Mouse (Mus musculus): Measurements from ENCODE around the gene Maco1. TPM values are rescaled to one million over a fixed set of nuclear protein-coding genes. Genes with fewer than 3 reads are reported as not detected.

Gene Maco1
- polyA plus RNA-seq (2014; fragmentation: Nextera tagmentation; extraction: Ambion mirVana): 20.7 and 22.6 TPM in 2 replicates

DNA sequence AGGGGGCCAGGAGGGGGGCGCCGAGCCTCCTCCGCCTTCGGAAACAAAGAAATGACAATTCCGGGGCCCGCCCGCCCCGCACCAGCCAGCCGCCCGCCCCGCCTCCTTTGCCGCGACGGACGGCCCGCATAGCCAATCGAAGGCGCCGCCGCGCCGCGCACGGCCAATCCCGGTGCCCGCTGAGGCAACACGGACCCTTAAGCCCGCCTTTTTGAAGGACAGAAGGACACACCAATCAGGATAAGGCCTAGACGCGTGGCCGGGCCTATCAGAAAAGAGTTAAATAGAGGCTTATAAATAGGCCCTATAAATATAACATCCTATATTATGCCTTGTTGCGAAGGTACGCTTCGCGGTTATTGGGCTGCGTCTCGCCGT lies at the start of gene Maco1:
TSS of gene Maco1 (minus strand) at position 87 of the 378 bp plus-strand sequence.
- peak; percentile 96 for ATAC-seq (replicated peaks; ENCODE audit: insufficient number of reproducible peaks, low FRiP score, low TSS enrichment)
- WGBS (ENCODE audit: insufficient replicate concordance): under 1% methylated on average over 38 of the region's 38 CpGs
- H3K36me3 ChIP-seq (ENCODE audit: control insufficient read depth, insufficient read depth, low read length): no peaks in the 10 kb centered on the region

GRCm38 (mm10) chr4:134901126-134901525 lies 48.0 kb upstream of the Maco1 start:
- H3K4me3 ChIP-seq (ENCODE audit: low read depth, low read length): no peak overlapping the region
- no peaks in the 10 kb centered on the region for H3K9me3 ChIP-seq (replicated peaks; ENCODE audit: control insufficient read depth, low read length)
- WGBS (ENCODE audit: insufficient replicate concordance): 89% methylated on average over 8 of the region's 8 CpGs
- peaks cover 35% of the 10 kb centered on the region for H3K36me3 ChIP-seq (ENCODE audit: control insufficient read depth, insufficient read depth, low read length)
- no peaks in the 10 kb centered on the region for H3K4me1 ChIP-seq (ENCODE audit: control insufficient read depth, insufficient read depth, low read length)
- H3K27ac ChIP-seq (ENCODE audit: low read depth, low read length): no peak overlapping the region
- no peaks in the 10 kb centered on the region for H3K27me3 ChIP-seq (ENCODE audit: control insufficient read depth, insufficient read depth, low read length)
- H3K4me2 ChIP-seq: no peak overlapping the region
- ATAC-seq (replicated peaks; ENCODE audit: insufficient number of reproducible peaks, low FRiP score, low TSS enrichment): no peak
- no peak overlapping the region for H3K9ac ChIP-seq (ENCODE audit: low read depth, low read length)

More for the DNA sequence above, at the start of gene Maco1:
- peaks cover 8% of the 10 kb centered on the region for H3K4me1 ChIP-seq (ENCODE audit: control insufficient read depth, insufficient read depth, low read length)
- peak within 1 kb of the TSS; percentile 96 for H3K9ac ChIP-seq (ENCODE audit: low read depth, low read length)
- peak within 1 kb of the TSS; percentile 85 for H3K27ac ChIP-seq (ENCODE audit: low read depth, low read length)
- peaks cover 6% of the 10 kb centered on the region; the same call in 1 of the 2 replicates for H3K27me3 ChIP-seq (ENCODE audit: control insufficient read depth, insufficient read depth, low read length)
- H3K4me3 ChIP-seq (ENCODE audit: low read depth, low read length): peak within 1 kb of the TSS; percentile 98
- peak within 1 kb of the TSS; percentile 79 for H3K4me2 ChIP-seq
- no peaks in the 10 kb centered on the region for H3K9me3 ChIP-seq (replicated peaks; ENCODE audit: control insufficient read depth, low read length)

GRCm38 (mm10) chr4:134897256-134897655 lies 44.1 kb upstream of the Maco1 start:
- H3K27ac ChIP-seq (ENCODE audit: low read depth, low read length): no peak overlapping the region
- H3K9ac ChIP-seq (ENCODE audit: low read depth, low read length): no peak overlapping the region
- ATAC-seq (replicated peaks; ENCODE audit: insufficient number of reproducible peaks, low FRiP score, low TSS enrichment): no peak
- peaks cover 23% of the 10 kb centered on the region for H3K36me3 ChIP-seq (ENCODE audit: control insufficient read depth, insufficient read depth, low read length)
- H3K9me3 ChIP-seq (replicated peaks; ENCODE audit: control insufficient read depth, low read length): no peaks in the 10 kb centered on the region
- H3K4me2 ChIP-seq: no peak overlapping the region
- H3K4me1 ChIP-seq (ENCODE audit: control insufficient read depth, insufficient read depth, low read length): no peaks in the 10 kb centered on the region
- WGBS (ENCODE audit: insufficient replicate concordance): 90% methylated on average over 6 of the region's 6 CpGs
- no peaks in the 10 kb centered on the region for H3K27me3 ChIP-seq (ENCODE audit: control insufficient read depth, insufficient read depth, low read length)
- H3K4me3 ChIP-seq (ENCODE audit: low read depth, low read length): no peak overlapping the region

- Histone ChIP-seq H3K36me3 (ENCODE audit: control insufficient read depth, insufficient read depth, low read length) (peaks cover 8% of the 10 kb centered on the region; the same call in 1 of the 2 replicates), H3K4me1 (ENCODE audit: control insufficient read depth, insufficient read depth, low read length) (no peaks in the 10 kb centered on the region), H3K4me2 (no peak overlapping the region), H3K4me3 (ENCODE audit: low read depth, low read length) (no peak overlapping the region), H3K27me3 (ENCODE audit: control insufficient read depth, insufficient read depth, low read length) (no peaks in the 10 kb centered on the region), H3K9ac (ENCODE audit: low read depth, low read length) (no peak overlapping the region), H3K9me3 (replicated peaks; ENCODE audit: control insufficient read depth, low read length) (no peaks in the 10 kb centered on the region), H3K27ac (ENCODE audit: low read depth, low read length) (no peak overlapping the region)
- ATAC-seq (replicated peaks; ENCODE audit: insufficient number of reproducible peaks, low FRiP score, low TSS enrichment): no peak
- WGBS (ENCODE audit: insufficient replicate concordance): 76% methylated on average over 6 of the region's 6 CpGs
Observed at GRCm38 (mm10) chr4:134892096-134892495, 39.0 kb upstream of the Maco1 start.

- WGBS (ENCODE audit: insufficient replicate concordance): 83% methylated on average over 4 of the region's 4 CpGs
- no peaks in the 10 kb centered on the region for H3K36me3 ChIP-seq (ENCODE audit: control insufficient read depth, insufficient read depth, low read length)
- H3K27me3 ChIP-seq (ENCODE audit: control insufficient read depth, insufficient read depth, low read length): no peaks in the 10 kb centered on the region
- H3K4me1 ChIP-seq (ENCODE audit: control insufficient read depth, insufficient read depth, low read length): no peaks in the 10 kb centered on the region; the same call in 1 of the 2 replicates
- no peak overlapping the region for H3K4me3 ChIP-seq (ENCODE audit: low read depth, low read length)
- no peak overlapping the region for H3K27ac ChIP-seq (ENCODE audit: low read depth, low read length)
- ATAC-seq (replicated peaks; ENCODE audit: insufficient number of reproducible peaks, low FRiP score, low TSS enrichment): no peak
- no peak overlapping the region for H3K9ac ChIP-seq (ENCODE audit: low read depth, low read length)
- no peak overlapping the region for H3K4me2 ChIP-seq
- no peaks in the 10 kb centered on the region for H3K9me3 ChIP-seq (replicated peaks; ENCODE audit: control insufficient read depth, low read length)
Observed at GRCm38 (mm10) chr4:134884364-134884763, 31.2 kb upstream of the Maco1 start.

- H3K36me3 ChIP-seq (ENCODE audit: control insufficient read depth, insufficient read depth, low read length): no peaks in the 10 kb centered on the region
- H3K9ac ChIP-seq (ENCODE audit: low read depth, low read length): no peak overlapping the region
- no peaks in the 10 kb centered on the region; the same call in 1 of the 2 replicates for H3K4me1 ChIP-seq (ENCODE audit: control insufficient read depth, insufficient read depth, low read length)
- no peak overlapping the region for H3K4me3 ChIP-seq (ENCODE audit: low read depth, low read length)
- H3K27me3 ChIP-seq (ENCODE audit: control insufficient read depth, insufficient read depth, low read length): no peaks in the 10 kb centered on the region
- WGBS (ENCODE audit: insufficient replicate concordance): 71% methylated on average over 10 of the region's 10 CpGs
- H3K9me3 ChIP-seq (replicated peaks; ENCODE audit: control insufficient read depth, low read length): no peaks in the 10 kb centered on the region
- no peak overlapping the region for H3K4me2 ChIP-seq
- ATAC-seq (replicated peaks; ENCODE audit: insufficient number of reproducible peaks, low FRiP score, low TSS enrichment): no peak
- H3K27ac ChIP-seq (ENCODE audit: low read depth, low read length): no peak overlapping the region
Observed at GRCm38 (mm10) chr4:134883808-134884207, 30.7 kb upstream of the Maco1 start.

DNA sequence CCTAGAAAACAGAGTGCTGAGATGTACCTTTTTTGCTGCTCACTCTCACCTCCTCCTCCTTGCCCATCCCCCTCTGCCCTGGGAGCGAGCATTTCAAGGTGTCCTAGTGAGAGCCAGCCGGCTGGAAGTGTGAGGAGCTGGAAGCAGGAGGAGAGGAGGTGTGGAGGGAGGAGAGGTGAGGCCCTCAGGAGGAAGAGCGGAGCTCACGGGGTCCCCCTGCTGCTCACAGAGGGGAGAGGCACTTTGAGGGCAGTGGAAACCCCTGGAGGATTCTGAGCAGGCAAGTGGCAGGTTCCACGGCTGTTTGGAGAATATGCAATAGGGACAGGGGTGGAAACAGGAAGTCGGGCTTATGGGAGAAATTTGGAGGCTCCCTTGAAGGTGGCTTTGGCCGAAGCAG lies 30.1 kb upstream of the Maco1 start:
- Histone ChIP-seq H3K27me3 (ENCODE audit: control insufficient read depth, insufficient read depth, low read length) (no peaks in the 10 kb centered on the region), H3K4me2 (no peak overlapping the region), H3K36me3 (ENCODE audit: control insufficient read depth, insufficient read depth, low read length) (no peaks in the 10 kb centered on the region), H3K9ac (ENCODE audit: low read depth, low read length) (no peak overlapping the region), H3K27ac (ENCODE audit: low read depth, low read length) (no peak overlapping the region), H3K4me1 (ENCODE audit: control insufficient read depth, insufficient read depth, low read length) (no peaks in the 10 kb centered on the region; the same call in 1 of the 2 replicates), H3K4me3 (ENCODE audit: low read depth, low read length) (no peak overlapping the region), H3K9me3 (replicated peaks; ENCODE audit: control insufficient read depth, low read length) (no peaks in the 10 kb centered on the region)
- ATAC-seq (replicated peaks; ENCODE audit: insufficient number of reproducible peaks, low FRiP score, low TSS enrichment): no peak
- WGBS (ENCODE audit: insufficient replicate concordance): 28% methylated on average over 7 of the region's 7 CpGs

- H3K36me3 ChIP-seq (ENCODE audit: control insufficient read depth, insufficient read depth, low read length): no peaks in the 10 kb centered on the region
- H3K27me3 ChIP-seq (ENCODE audit: control insufficient read depth, insufficient read depth, low read length): no peaks in the 10 kb centered on the region
- no peak overlapping the region for H3K9ac ChIP-seq (ENCODE audit: low read depth, low read length)
- H3K4me1 ChIP-seq (ENCODE audit: control insufficient read depth, insufficient read depth, low read length): no peaks in the 10 kb centered on the region; the same call in 1 of the 2 replicates
- no peaks in the 10 kb centered on the region for H3K9me3 ChIP-seq (replicated peaks; ENCODE audit: control insufficient read depth, low read length)
- no peak overlapping the region for H3K27ac ChIP-seq (ENCODE audit: low read depth, low read length)
- no peak for ATAC-seq (replicated peaks; ENCODE audit: insufficient number of reproducible peaks, low FRiP score, low TSS enrichment)
- no peak overlapping the region for H3K4me3 ChIP-seq (ENCODE audit: low read depth, low read length)
- WGBS (ENCODE audit: insufficient replicate concordance): 39% methylated on average over 6 of the region's 6 CpGs
- H3K4me2 ChIP-seq: peak overlapping the region; percentile 66
Observed at GRCm38 (mm10) chr4:134880041-134880440, 26.9 kb upstream of the Maco1 start.

GRCm38 (mm10) chr4:134879410-134879981 lies 26.4 kb upstream of the Maco1 start:
- peak overlapping the region; percentile 66 for H3K4me2 ChIP-seq
- H3K27ac ChIP-seq (ENCODE audit: low read depth, low read length): no peak overlapping the region
- 4% methylated on average over 17 of the region's 17 CpGs for WGBS (ENCODE audit: insufficient replicate concordance)
- ATAC-seq (replicated peaks; ENCODE audit: insufficient number of reproducible peaks, low FRiP score, low TSS enrichment): no peak
- peak overlapping the region; percentile 38 for H3K4me3 ChIP-seq (ENCODE audit: low read depth, low read length)
- H3K27me3 ChIP-seq (ENCODE audit: control insufficient read depth, insufficient read depth, low read length): no peaks in the 10 kb centered on the region
- H3K4me1 ChIP-seq (ENCODE audit: control insufficient read depth, insufficient read depth, low read length): no peaks in the 10 kb centered on the region; the same call in 1 of the 2 replicates
- H3K36me3 ChIP-seq (ENCODE audit: control insufficient read depth, insufficient read depth, low read length): no peaks in the 10 kb centered on the region
- no peaks in the 10 kb centered on the region for H3K9me3 ChIP-seq (replicated peaks; ENCODE audit: control insufficient read depth, low read length)
- no peak overlapping the region for H3K9ac ChIP-seq (ENCODE audit: low read depth, low read length)

Data from heart, embryonic 11.5 days (tissue).